Mouse (Mus musculus): ENCODE data around the gene Iqgap2.

The Iqgap2 gene

GRCm38 (mm10) chr13:95777651-95778391, 113.9 kb downstream of the Iqgap2 start:
- DNase-seq (ENCODE audit: low spot score), result no peak

- peak; percentile 15 for DNase-seq (ENCODE audit: low spot score)
Observed at GRCm38 (mm10) chr13:95777237-95777636, 114.5 kb downstream of the Iqgap2 start.

GRCm38 (mm10) chr13:95774966-95775696, 116.6 kb downstream of the Iqgap2 start:
- no peak for DNase-seq (ENCODE audit: low spot score)

- peak; percentile 53 for DNase-seq (ENCODE audit: low spot score)
Observed at GRCm38 (mm10) chr13:95765017-95765416, 126.7 kb downstream of the Iqgap2 start.

- peak; percentile 18 for DNase-seq (ENCODE audit: low spot score)
Observed at GRCm38 (mm10) chr13:95763876-95764517, 127.7 kb downstream of the Iqgap2 start.

- no peak for DNase-seq (ENCODE audit: low spot score)
Observed at GRCm38 (mm10) chr13:95759810-95760209, 131.9 kb downstream of the Iqgap2 start.

- DNase-seq (ENCODE audit: low spot score), result no peak
Observed at GRCm38 (mm10) chr13:95754285-95754684, 137.4 kb downstream of the Iqgap2 start.

GRCm38 (mm10) chr13:95752386-95752785, 139.3 kb downstream of the Iqgap2 start:
- DNase-seq (ENCODE audit: low spot score), result no peak

GRCm38 (mm10) chr13:95747541-95747940, 144.2 kb downstream of the Iqgap2 start:
- DNase-seq (ENCODE audit: low spot score), result no peak

GRCm38 (mm10) chr13:95747101-95747500, 144.6 kb downstream of the Iqgap2 start:
- DNase-seq (ENCODE audit: low spot score), result no peak

GRCm38 (mm10) chr13:95746509-95746908, 145.2 kb downstream of the Iqgap2 start:
- peak; percentile 20 for DNase-seq (ENCODE audit: low spot score)

- DNase-seq (ENCODE audit: low spot score), result no peak
Observed at GRCm38 (mm10) chr13:95745451-95745850, 146.3 kb downstream of the Iqgap2 start.

GRCm38 (mm10) chr13:95742881-95743466, 148.7 kb downstream of the Iqgap2 start:
- no peak for DNase-seq (ENCODE audit: low spot score)

GRCm38 (mm10) chr13:95741813-95742689, 149.7 kb downstream of the Iqgap2 start:
- DNase-seq (ENCODE audit: low spot score), result no peak

GRCm38 (mm10) chr13:95739651-95740050, 152.1 kb downstream of the Iqgap2 start:
- no peak for DNase-seq (ENCODE audit: low spot score)

- no peak for DNase-seq (ENCODE audit: low spot score)
Observed at GRCm38 (mm10) chr13:95730491-95730890, 161.2 kb downstream of the Iqgap2 start.

GRCm38 (mm10) chr13:95719320-95720232, 172.1 kb downstream of the Iqgap2 start:
- DNase-seq (ENCODE audit: low spot score), result peak; percentile 39

- DNase-seq (ENCODE audit: low spot score), result no peak
Observed at GRCm38 (mm10) chr13:95715356-95715755, 176.4 kb downstream of the Iqgap2 start.

- DNase-seq (ENCODE audit: low spot score), result no peak
Observed at GRCm38 (mm10) chr13:95714271-95714975, 177.3 kb downstream of the Iqgap2 start.

All from MN1 (cell line).